Mouse (Mus musculus) embryonic facial prominence, embryonic 11.5 days (tissue): Measurements from ENCODE around the gene Dynlt1c. TPM values are rescaled to one million over a fixed set of nuclear protein-coding genes. Genes with fewer than 3 reads are reported as not detected.
A peak's percentile ranks its signal among the peaks of the same experiment; 100 is the strongest.
"Not testable (repeated sequence)": the region's sequence is repeated elsewhere in the genome, so short reads cannot be mapped to it uniquely, and the experiment has no call there.

Source experiments
- ATAC-seq: fragments of 200-750 bp; cut with Nextera tagmentation; replicated peaks from 2 replicates; pipeline ENCODE4 v1.8.0; 2017; ENCODE audit warnings: low read depth; ENCODE audit not compliant: insufficient number of reproducible peaks, low FRiP score, low TSS enrichment
- DNase-seq: peaks from one replicate; pipeline ENCODE4 v3.0.0-alpha.2; 2015; ENCODE audit warnings: low spot score
- H3K27ac ChIP-seq: fragments of 300-500 bp; sonication (generic); replicated peaks from 2 replicates; pipeline ENCODE4 v1.5.1; 2014; ENCODE audit warnings: mild to moderate bottlenecking, low read depth, low read length, control low read depth
- H3K27me3 ChIP-seq: fragments of 300-500 bp; sonication (generic); 2 replicates; pipeline ENCODE4 v1.6.1; 2014; ENCODE audit warnings: mild to moderate bottlenecking, low read length, moderate library complexity, mixed read lengths; ENCODE audit not compliant: control insufficient read depth, insufficient read depth
- H3K36me3 ChIP-seq: fragments of 300-500 bp; sonication (generic); replicated peaks from 2 replicates; pipeline ENCODE4 v1.6.1; 2014; ENCODE audit warnings: low read depth, mild to moderate bottlenecking, low read length, moderate library complexity, mixed read lengths; ENCODE audit not compliant: control insufficient read depth, insufficient read depth
- H3K4me1 ChIP-seq: fragments of 300-500 bp; sonication (generic); 2 replicates; pipeline ENCODE4 v1.6.1; 2014; ENCODE audit warnings: low read length, mixed read lengths; ENCODE audit not compliant: control insufficient read depth, insufficient read depth
- H3K4me2 ChIP-seq: fragments of 300-500 bp; sonication (generic); 2 replicates; pipeline ENCODE4 v1.6.1; 2014; ENCODE audit warnings: low read depth, mild to moderate bottlenecking, control low read depth, low read length, moderate library complexity
- H3K4me3 ChIP-seq: fragments of 300-500 bp; sonication (generic); 2 replicates; pipeline ENCODE4 v1.5.1; 2014; ENCODE audit warnings: low read depth, low read length, control low read depth
- H3K9ac ChIP-seq: fragments of 300-500 bp; sonication (generic); replicated peaks from 2 replicates; pipeline ENCODE4 v1.6.1; 2014; ENCODE audit warnings: mild to moderate bottlenecking, control low read depth, low read length
- H3K9me3 ChIP-seq: fragments of 300-500 bp; sonication (generic); replicated peaks from 2 replicates; pipeline ENCODE4 v1.6.1; 2016; ENCODE audit warnings: mild to moderate bottlenecking, low read length, inconsistent platforms, mixed read lengths; ENCODE audit not compliant: control insufficient read depth
- WGBS: fragments of 180-500 bp; shearing (Covaris S2); extraction: QIAGEN DNeasy Blood & Tissue Kit; methylation state at CpG from one replicate; pipeline ENCODE4 v1.1.7; 2014; 5-methylcytosine and 5-hydroxymethylcytosine counted together
- polyA plus RNA-seq: library from polyadenylated mRNA; unstranded; fragments of >200 nt; fragmentation: Nextera tagmentation; extraction: Ambion mirVana; gene quantifications from 2 replicates; pipeline ENCODE4 v1.2.1, GENCODE M21; 2014

Gene Dynlt1c
- polyA plus RNA-seq, 1 experiment from 2014 or later, result 21.7 TPM

DNA sequence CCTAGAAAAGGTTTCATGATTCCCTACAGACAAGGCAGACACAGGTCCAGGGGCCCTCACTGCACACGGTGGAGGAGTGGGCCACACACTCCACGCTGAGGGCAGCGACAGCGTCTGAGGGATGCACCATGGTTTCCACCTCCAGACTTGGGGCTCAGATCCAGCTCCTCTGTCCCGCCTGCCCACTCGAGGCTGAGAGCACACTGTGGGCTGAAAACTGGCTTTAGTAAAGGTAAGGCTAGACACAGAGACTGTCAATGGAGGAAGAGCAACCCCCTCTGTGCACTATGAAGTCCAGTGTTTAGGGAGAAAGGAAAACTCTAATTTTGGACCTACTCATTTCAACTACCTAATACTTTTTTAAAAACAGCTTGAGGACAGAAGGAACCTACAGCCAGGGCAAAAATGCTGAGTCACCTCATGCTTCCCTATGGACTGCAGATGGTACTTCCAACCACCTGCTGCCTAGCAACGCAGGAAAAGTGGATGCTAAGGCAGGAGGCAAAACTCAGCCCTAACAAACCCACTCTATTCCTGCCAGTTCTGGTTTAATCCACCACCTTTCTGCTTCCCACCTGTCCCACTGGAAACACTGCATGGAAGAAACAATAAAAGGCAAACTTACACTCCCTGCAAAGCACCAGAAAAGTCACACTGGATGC lies 49.6 kb downstream of the Dynlt1c start:
- not testable (repeated sequence) for DNase-seq, H3K9ac ChIP-seq, H3K27me3 ChIP-seq, H3K4me3 ChIP-seq, H3K4me1 ChIP-seq, ATAC-seq, H3K4me2 ChIP-seq, H3K27ac ChIP-seq, H3K9me3 ChIP-seq, H3K36me3 ChIP-seq
- WGBS, result 91% methylated on average over 6 of the region's 7 CpGs

GRCm38 (mm10) chr17:6653341-6653946 lies 52.0 kb downstream of the Dynlt1c start:
- not testable (repeated sequence) for DNase-seq, H3K36me3 ChIP-seq, H3K4me2 ChIP-seq, H3K27me3 ChIP-seq, H3K9ac ChIP-seq, H3K4me1 ChIP-seq, H3K9me3 ChIP-seq, ATAC-seq, H3K4me3 ChIP-seq, H3K27ac ChIP-seq
- 91% methylated on average over 4 of the region's 5 CpGs for WGBS

GRCm38 (mm10) chr17:6655087-6655511 lies 53.6 kb downstream of the Dynlt1c start:
- not testable (repeated sequence) for H3K4me1 ChIP-seq, H3K27me3 ChIP-seq, H3K9me3 ChIP-seq, H3K36me3 ChIP-seq, H3K27ac ChIP-seq
- H3K4me2 ChIP-seq, result peak overlapping the region; percentile 27
- H3K4me3 ChIP-seq, result peak overlapping the region; percentile 43
- H3K9ac ChIP-seq, result peak overlapping the region; percentile 60
- under 1% methylated on average over 31 of the region's 36 CpGs for WGBS
- peak; percentile 91 for DNase-seq
- ATAC-seq, result peak; percentile 83

- Histone ChIP-seq H3K4me3 (peak within 1 kb of the TSS; percentile 43), H3K9ac (peak within 1 kb of the TSS; percentile 60), H3K4me2 (peak within 1 kb of the TSS; percentile 27)
- not testable (repeated sequence) for H3K9me3 ChIP-seq, H3K4me1 ChIP-seq, H3K27me3 ChIP-seq, H3K27ac ChIP-seq, H3K36me3 ChIP-seq
- peak; percentile 95 for ATAC-seq
- WGBS, result 3% methylated on average over 21 of the region's 33 CpGs
- DNase-seq, result peak; percentile 1
These were observed 54.3 kb downstream of the Dynlt1c start, which contains the start of gene Dynlt1f for GRCm38 (mm10) chr17:6655567-6656281. Gene Dynlt1f (minus strand): TSS chr17:6655900.

DNA sequence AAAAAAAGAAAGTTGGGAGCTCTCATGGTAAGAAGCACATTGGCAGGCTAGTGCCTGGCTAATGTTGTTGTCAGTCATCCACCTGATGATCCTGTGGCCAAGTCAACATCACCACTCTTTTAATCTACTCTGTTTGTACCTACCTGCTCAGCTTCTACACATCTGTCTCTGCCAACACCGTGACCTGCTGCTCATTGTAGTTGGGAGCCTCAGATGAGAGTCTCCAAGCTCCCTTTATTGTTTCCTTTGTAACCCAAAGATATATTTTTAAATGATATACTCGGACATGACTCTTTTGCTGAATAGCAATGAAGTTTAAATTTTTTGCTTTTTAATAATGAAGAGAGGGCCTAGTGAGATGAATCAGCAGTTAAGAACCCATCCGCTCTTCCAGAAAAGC lies 55.0 kb downstream of the Dynlt1c start:
- H3K9ac ChIP-seq, H3K36me3 ChIP-seq, H3K4me3 ChIP-seq, H3K4me1 ChIP-seq, ATAC-seq, H3K4me2 ChIP-seq, H3K27me3 ChIP-seq, H3K27ac ChIP-seq, H3K9me3 ChIP-seq, DNase-seq: not testable (repeated sequence)
- WGBS, result 92% methylated on average over 1 of the region's 3 CpGs

- H3K27me3 ChIP-seq, H3K9ac ChIP-seq, H3K4me3 ChIP-seq, H3K4me2 ChIP-seq, H3K36me3 ChIP-seq, H3K4me1 ChIP-seq, ATAC-seq, H3K9me3 ChIP-seq, DNase-seq, H3K27ac ChIP-seq: not testable (repeated sequence)
- 77% methylated on average over 3 of the region's 7 CpGs for WGBS
These were observed 57.3 kb downstream of the Dynlt1c start, which contains the start of gene Sytl3 for GRCm38 (mm10) chr17:6658801-6659200. Gene Sytl3 (plus strand): TSS chr17:6659093.
